Mouse (Mus musculus) right cerebral cortex, adult 2 months (tissue): ENCODE results near the gene Olfr262.
"Not testable (repeated sequence)": the region's sequence is repeated elsewhere in the genome, so short reads cannot be mapped to it uniquely, and the experiment has no call there.

Source experiments
- DNase-seq, 2 experiments: peaks; one replicate each; pipeline ENCODE4 v3.0.0; 2021 to 2022; ENCODE audit warnings: low spot score in 2 of 2

Olfr262 gene

GRCm38 (mm10) chr19:12241559-12241958 lies at the start of gene Olfr262:
Olfr262 (minus strand) TSS chr19:12241659.
- DNase-seq, result no peak

DNA sequence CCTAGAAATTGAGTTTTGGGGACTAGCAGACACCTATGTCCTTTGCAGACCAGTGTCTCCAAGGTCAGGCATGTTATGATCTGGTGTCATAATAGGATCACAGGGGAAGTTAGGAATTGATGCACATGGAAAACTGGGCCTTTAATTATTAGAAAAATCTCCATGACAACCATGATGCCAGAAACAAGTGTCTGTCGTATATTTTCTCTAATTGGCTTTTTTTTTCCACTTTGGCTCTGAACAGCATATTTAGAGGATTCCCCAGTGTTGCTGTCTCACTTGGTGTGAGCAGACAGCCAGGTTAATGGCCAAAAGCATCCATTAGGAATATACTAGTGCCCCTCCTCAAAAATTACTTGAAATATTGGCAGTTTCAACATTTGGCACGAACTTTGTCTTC lies 38.1 kb upstream of the Olfr262 start, which contains the start of gene Olfr1434:
Gene Olfr1434, plus strand, starts transcription at position 301 of the 400 bp plus-strand sequence.
- no peak for DNase-seq

GRCm38 (mm10) chr19:12260732-12261131 lies 19.3 kb upstream of the Olfr262 start, which contains the start of gene Olfr235:
Olfr235 (plus strand) TSS chr19:12261032.
- DNase-seq, result no peak

DNA sequence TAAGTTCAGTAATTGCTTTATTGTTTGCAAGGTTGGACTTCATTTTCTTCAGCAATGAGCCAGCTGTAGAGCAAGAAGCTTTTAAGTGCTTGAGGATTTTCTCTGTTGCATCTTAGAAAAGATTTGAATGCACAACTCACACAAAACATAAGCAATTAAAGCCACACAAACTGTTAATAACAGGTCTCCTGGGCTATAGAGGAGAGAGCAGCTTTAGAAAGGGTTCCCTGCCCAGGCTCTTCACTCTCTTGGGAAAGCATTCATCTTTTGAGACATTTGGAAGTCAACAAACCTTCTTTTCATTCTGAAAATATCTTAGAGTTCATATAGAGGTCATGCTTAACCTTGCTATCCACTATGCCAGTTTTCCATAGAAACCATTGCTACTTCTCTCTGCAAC lies 9.0 kb downstream of the Olfr262 start, which contains the start of gene Olfr1432:
Gene Olfr1432, minus strand, starts transcription at position 101 of the 400 bp plus-strand sequence.
- not testable (repeated sequence) for DNase-seq

DNA sequence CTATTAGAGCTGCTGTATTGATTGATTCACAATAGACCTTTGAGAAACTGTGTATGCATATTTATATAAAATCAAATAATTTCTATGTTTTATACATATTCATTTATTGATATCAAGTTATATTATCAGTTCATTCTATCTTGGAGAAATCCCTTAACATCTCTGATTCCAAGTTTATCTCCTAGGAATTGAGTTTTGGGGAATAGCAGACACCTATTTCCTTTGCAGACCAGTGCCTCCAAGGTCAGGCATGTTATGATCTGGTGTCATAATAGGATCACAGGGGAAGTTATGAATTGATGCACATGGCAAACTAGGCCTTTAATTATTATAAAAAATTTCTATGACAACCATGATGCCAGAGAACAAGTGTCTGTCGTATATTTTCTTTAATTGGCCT lies 41.1 kb downstream of the Olfr262 start, which contains the start of gene Olfr1431:
Gene Olfr1431, plus strand, starts transcription at position 301 of the 400 bp plus-strand sequence.
- no peak for DNase-seq

DNA sequence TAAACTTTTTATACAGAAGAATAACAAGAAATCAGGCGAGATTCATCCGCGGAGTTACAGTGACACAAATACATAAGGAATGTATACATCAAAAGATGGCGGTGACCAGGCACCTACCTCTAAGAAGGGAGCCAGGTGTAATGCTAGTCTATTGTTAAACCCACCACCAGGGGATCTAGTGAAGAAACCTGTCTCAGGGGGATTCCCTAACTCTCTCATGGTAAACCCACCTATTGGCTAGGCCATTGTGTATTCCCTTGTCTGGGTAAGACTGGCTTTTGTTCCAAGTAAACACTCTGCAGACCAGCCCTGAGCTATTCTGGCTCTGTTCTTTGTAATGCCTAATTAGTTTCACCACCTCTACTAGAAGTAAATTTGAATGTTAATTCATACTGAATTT lies 42.4 kb downstream of the Olfr262 start:
- not testable (repeated sequence) for DNase-seq
